Mouse (Mus musculus) heart, adult 18-20 months (tissue): Measurements from ENCODE around the gene Npepps. TPM values are rescaled to one million over a fixed set of nuclear protein-coding genes. Genes with fewer than 3 reads are reported as not detected.
"Not testable (repeated sequence)": the region's sequence is repeated elsewhere in the genome, so short reads cannot be mapped to it uniquely, and the experiment has no call there.

Experiments
- DNase-seq, 2 experiments: peaks; one replicate each; pipeline ENCODE4 v3.0.0; 2021 to 2022; ENCODE audit warnings: mixed read lengths in 1 of 2
- total RNA-seq, 2 experiments: library from RNA; stranded (reverse); gene quantifications; 2 replicates each; pipeline ENCODE4 v1.2.3; 2021

Gene Npepps
- total RNA-seq, 2 experiments from 2014 or later: 75.9 to 77.7 TPM

- no peak for DNase-seq
These were observed 39.1 kb downstream of the Npepps start for GRCm38 (mm10) chr11:97241321-97241720.

DNA sequence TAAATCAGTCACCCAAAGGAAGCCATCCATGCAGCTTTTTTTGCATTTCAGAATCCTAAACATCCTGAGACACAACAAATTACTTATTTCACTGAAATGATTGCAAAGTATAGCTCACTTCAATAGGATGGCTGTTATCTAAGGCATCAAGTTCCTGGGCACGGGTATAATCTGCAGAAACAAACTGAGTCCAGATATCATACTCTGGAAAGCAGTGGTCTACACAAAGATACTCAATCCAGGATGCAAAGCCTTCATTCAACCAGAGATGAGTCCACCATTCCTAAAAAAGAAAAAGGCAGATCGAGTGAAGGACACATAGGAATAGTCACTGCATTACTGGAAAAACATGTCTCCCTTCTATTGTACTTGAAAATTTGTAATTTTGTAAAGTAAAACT lies 42.5 kb downstream of the Npepps start:
- no peak for DNase-seq

- DNase-seq: peak; percentile 62 to 64
These were observed 48.0 kb downstream of the Npepps start for GRCm38 (mm10) chr11:97232436-97232835.

- no peak for DNase-seq
These were observed 51.0 kb downstream of the Npepps start for GRCm38 (mm10) chr11:97229396-97229795.

DNA sequence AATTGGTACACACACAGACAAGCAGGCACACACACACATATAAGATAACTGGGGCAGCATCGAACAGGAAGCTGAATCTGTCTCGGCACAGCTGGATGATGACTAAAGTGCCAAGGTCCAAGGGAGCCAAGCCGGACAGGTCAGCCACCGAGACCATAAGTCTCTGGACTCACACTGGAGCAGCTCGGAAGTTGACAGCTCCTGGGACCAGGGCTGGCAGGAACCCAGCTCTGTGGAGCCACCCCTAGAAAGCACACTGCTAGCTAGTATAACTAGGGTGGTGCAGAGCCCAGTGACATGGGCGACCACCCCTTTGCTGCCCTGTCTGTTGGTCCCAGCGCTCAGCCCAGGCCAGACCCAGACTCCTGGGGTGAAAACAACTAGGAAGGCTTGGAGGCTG lies 51.5 kb downstream of the Npepps start:
- no peak for DNase-seq

GRCm38 (mm10) chr11:97226131-97226530 lies 54.3 kb downstream of the Npepps start:
- DNase-seq: no peak

DNA sequence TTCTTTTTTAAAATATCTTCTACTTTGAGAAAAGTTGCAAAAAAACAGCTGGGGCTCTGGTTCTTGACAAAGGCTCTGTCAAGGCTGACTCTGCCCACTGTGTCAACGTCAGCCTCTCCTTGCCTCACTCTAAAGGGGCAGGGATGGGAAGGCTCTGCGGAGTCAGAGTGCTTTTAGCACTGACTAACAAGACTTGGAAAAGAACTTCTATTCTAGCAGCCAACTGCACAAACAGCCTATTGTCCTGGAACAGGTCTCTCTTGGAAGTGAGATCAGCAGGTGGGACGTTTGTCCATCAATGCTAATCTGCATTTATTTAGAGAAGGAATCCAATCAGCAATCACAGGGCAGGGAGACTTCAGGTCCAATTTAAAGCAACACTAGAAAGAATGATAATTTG lies 57.0 kb downstream of the Npepps start:
- no peak for DNase-seq

GRCm38 (mm10) chr11:97221611-97222010 lies 58.8 kb downstream of the Npepps start:
- no peak for DNase-seq

- DNase-seq: no peak
These were observed 60.2 kb downstream of the Npepps start for GRCm38 (mm10) chr11:97220211-97220610.

DNA sequence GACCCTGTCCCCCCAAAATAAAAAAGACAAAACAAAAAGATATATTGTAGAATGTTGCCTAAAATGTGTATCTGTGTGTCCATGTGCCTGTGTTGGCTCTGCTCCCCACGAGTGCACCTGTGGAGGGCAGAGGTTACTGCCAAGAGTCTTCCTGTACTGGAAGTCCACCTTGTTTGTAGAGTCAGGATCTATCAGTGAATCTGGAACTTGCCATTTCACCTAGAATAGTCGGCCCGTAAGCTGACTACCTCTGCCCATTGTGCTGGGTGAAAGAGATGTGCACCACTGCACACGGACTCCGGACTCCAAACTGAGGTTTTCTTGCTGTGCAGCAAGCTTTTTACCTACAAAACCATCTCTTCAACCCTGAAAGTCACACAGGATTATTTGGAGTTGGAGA lies 66.0 kb downstream of the Npepps start:
- DNase-seq: no peak

GRCm38 (mm10) chr11:97210728-97211400 lies 69.6 kb downstream of the Npepps start:
- DNase-seq: no peak

GRCm38 (mm10) chr11:97207011-97207422 lies 73.4 kb downstream of the Npepps start:
- DNase-seq: peak; percentile 22 to 51

DNA sequence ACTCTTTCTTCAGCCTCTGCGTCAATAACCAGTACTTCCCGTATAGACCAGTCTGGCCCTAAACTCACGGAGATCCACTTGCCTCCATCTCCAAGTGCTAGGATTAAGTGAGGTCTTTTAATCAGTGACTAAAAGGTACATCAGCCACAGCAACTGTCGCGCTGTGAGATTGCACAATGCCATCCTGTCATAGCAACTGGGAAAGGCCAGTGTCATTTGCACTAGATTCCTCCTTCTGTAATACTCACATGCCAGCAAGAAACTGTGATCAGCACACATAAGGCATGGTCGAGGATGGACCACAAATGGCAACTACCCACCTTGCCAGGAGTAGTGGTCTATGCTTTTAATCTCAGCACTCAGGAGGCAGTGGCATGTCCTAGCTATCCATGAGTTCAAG lies 80.9 kb downstream of the Npepps start:
- DNase-seq: no peak

DNA sequence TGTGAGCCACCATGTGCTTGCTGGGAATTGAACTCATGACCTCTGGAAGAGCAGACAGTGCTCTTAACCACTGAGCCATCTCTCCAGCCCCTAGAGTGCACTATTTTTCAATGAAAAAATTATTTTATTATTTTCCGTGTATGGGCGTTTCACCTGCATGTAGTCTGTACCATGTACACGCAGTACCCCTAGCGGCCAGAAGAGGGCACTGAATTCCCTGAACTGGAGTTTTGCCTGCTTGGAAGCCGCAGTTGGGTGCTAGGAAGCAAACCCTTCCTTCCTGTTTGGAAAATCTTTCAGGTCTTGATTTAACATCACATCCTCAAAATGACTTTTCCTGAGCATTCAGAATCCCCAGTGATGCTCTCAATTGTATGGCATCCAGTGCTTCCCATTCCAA lies 81.8 kb downstream of the Npepps start:
- DNase-seq: peak; percentile 43 to 71

- DNase-seq: no peak
These were observed 83.4 kb downstream of the Npepps start for GRCm38 (mm10) chr11:97197021-97197420.

- DNase-seq: no peak
These were observed 83.9 kb downstream of the Npepps start for GRCm38 (mm10) chr11:97196541-97196940.

GRCm38 (mm10) chr11:97192621-97192951 lies 87.9 kb downstream of the Npepps start:
- no peak for DNase-seq

DNA sequence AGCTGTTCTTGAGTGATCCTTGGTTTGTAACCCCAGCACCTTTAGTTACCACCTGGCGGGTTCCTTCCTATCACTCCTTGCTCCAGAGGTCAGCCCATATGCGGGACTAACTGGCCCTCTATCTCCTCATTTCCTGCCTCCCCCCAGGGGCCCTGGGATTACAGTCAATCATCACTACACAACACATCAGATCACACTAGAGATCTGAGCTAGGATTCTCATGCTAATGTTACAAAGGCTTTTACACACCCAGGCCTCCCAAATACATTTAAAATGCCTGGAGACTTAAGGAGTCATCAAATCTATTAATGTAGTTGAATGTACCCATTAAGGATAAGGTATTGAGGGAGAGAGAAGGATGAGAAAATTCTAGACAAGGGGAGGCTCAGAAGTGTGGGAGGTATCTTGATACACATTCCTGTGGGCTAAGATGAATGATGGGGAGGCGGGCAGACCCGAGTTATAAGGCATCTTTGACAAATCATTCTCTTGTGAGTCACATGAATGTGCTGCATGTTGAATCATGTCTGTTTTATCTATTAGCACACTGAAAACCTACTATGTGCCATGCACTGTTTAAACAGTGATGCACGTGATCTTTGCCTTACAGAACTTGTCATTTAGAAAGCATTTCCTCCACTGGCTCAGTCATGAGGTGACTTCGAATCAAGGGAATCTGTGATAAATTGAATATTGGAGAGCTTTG lies 88.4 kb downstream of the Npepps start:
- no peak for DNase-seq

DNA sequence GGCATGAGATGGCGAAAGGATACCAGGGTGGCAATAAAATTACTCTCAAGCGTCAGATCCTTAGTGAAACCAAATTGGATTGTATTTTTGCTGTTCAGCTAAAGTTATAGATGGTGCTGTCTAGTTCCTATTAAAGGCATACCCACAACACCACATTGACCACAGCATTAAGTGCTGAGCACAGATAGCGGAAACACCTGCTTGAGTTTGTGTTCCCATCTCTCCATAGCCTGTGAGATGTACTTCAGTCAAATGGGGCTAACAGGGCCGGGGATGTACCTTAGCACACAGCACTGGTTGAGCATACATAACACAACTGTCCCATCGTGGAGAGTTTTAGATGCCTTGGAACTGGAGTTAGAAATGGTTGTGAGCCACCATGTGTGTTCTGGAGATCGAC lies 89.4 kb downstream of the Npepps start:
- peak in 1 of 2 experiments; percentile 22 for DNase-seq

DNA sequence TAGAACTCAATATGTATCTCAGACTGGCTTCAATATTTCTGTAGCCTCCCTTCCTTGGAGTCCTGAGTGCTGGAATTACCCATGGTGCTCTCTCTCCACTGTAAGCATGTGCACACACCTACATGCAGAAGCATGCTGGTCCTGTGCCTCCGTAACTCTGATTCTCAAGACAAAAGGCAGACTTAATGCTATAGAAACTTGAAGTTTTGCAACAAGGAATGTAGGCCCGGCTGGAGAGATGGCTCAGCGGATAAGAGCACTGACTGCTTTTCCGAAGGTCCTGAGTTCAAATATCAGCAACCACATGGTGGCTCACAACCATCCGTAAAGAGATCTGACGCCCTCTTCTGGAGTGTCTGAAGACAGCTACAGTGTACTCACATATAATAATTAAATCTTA lies 90.8 kb downstream of the Npepps start:
- not testable (repeated sequence) for DNase-seq

GRCm38 (mm10) chr11:97189231-97189630 lies 91.2 kb downstream of the Npepps start:
- no peak for DNase-seq

GRCm38 (mm10) chr11:97188643-97188955 lies 91.8 kb downstream of the Npepps start:
- no peak for DNase-seq

- DNase-seq: peak; percentile 96 to 99
These were observed 92.4 kb downstream of the Npepps start, which contains the start of gene Kpnb1 for GRCm38 (mm10) chr11:97187764-97188642. Gene Kpnb1, minus strand, starts transcription at chr11:97187881.
